Comparison of ENCODE assay signal across 18 mouse cellular contexts in the genomic region with DNA sequence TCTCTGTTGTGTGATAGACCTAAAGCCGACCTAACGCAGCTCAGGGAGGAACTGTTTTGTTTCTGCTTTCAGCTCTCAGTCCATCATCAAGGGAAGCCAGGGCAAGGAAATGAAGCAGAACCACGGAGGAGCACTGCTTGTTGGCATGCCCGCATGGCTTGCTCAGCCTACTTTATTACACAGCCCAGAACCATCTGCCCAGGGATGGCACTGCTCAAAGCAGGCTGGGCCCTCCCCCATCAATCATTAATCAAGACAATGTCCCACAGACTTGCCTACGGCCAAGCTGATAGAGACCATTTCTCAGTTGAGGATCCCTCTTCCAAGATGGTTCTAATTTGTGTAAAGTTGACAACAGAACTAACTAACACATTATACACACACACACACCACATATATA. TPM values are rescaled to one million over a fixed set of nuclear protein-coding genes. Genes with fewer than 3 reads are reported as not detected.
DNase-seq lines count a peak whose midpoint lies in the region.
"Had no signal": no experiment of that assay in that cellular context is flagged by ENCODE, and none has a peak within 500 bp of the region (broad histone marks: within the 10 kb centered on the region; RNA-seq: fewer than 3 reads in every experiment).

No protein-coding gene starts in this region.

- intact Hi-C loops in left cerebral cortex, postnatal 4 days (cut with DNase I) = no loop called here

- peak; percentile 79 to 84 for DNase-seq in cerebellum, postnatal 10 days
- no peak for DNase-seq in cerebellum, adult 8-10 months
- peak; percentile 50 for DNase-seq in left cerebral cortex, postnatal 4 days
- DNase-seq in left cerebral cortex, adult 9 months (ENCODE audit: low spot score in 2 of 2) = no peak
- DNase-seq in kidney, adult 9 months = peak; percentile 62
- peak; percentile 56 to 64 for DNase-seq in kidney, postnatal 36 days
- DNase-seq in right cerebral cortex, adult 18-20 months = no peak
- DNase-seq in testis, postnatal 10 days (ENCODE audit: low spot score) = no peak
- DNase-seq: adrenal gland, postnatal 10 days; cerebellum, adult 2 months; forebrain, postnatal 0 days; gastrocnemius, postnatal 25 days; heart, adult 18-20 months; heart, postnatal 10 days; lung, adult 2 months; lung, postnatal 14 days; thymus, adult 18-20 months had no signal

RNA-seq across cellular contexts. Expression of a gene that starts 14.4 kb away (rescaled TPM):
- 10 to 100 TPM; 58.7 to 60.3 TPM for total RNA-seq in left cerebral cortex, postnatal 4 days (2021)

RNA-seq across cellular contexts. Expression of a gene that starts 38.5 kb away (rescaled TPM):
- total RNA-seq in left cerebral cortex, postnatal 4 days (2021) = 10 to 100 TPM; 18.0 to 19.2 TPM

RNA-seq across cellular contexts. Expression of a gene that starts 44.5 kb away (rescaled TPM):
- total RNA-seq in left cerebral cortex, postnatal 4 days (2021) = under 1 TPM in 1 of 2 experiments, not detected in 1; 0.64 TPM
- total RNA-seq: adrenal gland, postnatal 10 days; gastrocnemius, postnatal 25 days; heart, adult 18-20 months; heart, postnatal 10 days; megakaryocyte, adult 5-6 weeks had no signal

Comparison
In these comparisons a context has a peak if more than half of its experiments do, and no peak if none do; other contexts are left out.
1. DNase-seq: peak in cerebellum, postnatal 10 days (2 of 2), left cerebral cortex, postnatal 4 days (single experiment), kidney, adult 9 months (single experiment) and kidney, postnatal 36 days (2 of 2); none in cerebellum, adult 8-10 months (single experiment), left cerebral cortex, adult 9 months (0 of 2), right cerebral cortex, adult 18-20 months (single experiment) and testis, postnatal 10 days (single experiment).